Mouse (Mus musculus) limb, embryonic 15.5 days (tissue): Measurements from ENCODE around the gene 4933405L10Rik. TPM values are rescaled to one million over a fixed set of nuclear protein-coding genes. Genes with fewer than 3 reads are reported as not detected.

Experiments
- ATAC-seq: fragments of 200-750 bp; cut with Nextera tagmentation; 2 replicates; pipeline ENCODE4 v1.8.0; 2017; ENCODE audit warnings: low read depth, moderate TSS enrichment; ENCODE audit not compliant: insufficient number of reproducible peaks, low FRiP score, low TSS enrichment
- H3K27ac ChIP-seq: fragments of 300-500 bp; sonication (generic); 2 replicates; pipeline ENCODE4 v1.5.1; 2015; ENCODE audit warnings: moderate library complexity, mild to moderate bottlenecking, inconsistent platforms
- H3K27me3 ChIP-seq: fragments of 300-500 bp; sonication (generic); 2 replicates; pipeline ENCODE4 v1.6.1; 2015; ENCODE audit warnings: inconsistent platforms
- H3K36me3 ChIP-seq: fragments of 300-500 bp; sonication (generic); 2 replicates; pipeline ENCODE4 v1.6.1; 2015; ENCODE audit warnings: inconsistent platforms
- H3K4me1 ChIP-seq: fragments of 300-500 bp; sonication (generic); 2 replicates; pipeline ENCODE4 v1.6.1; 2015; ENCODE audit warnings: inconsistent platforms
- H3K4me2 ChIP-seq: fragments of 300-500 bp; sonication (generic); 2 replicates; pipeline ENCODE4 v1.6.1; 2015; ENCODE audit warnings: mild to moderate bottlenecking, inconsistent platforms
- H3K4me3 ChIP-seq: fragments of 300-500 bp; sonication (generic); 2 replicates; pipeline ENCODE4 v1.5.1; 2015; ENCODE audit warnings: mild to moderate bottlenecking, inconsistent platforms
- H3K9ac ChIP-seq: fragments of 300-500 bp; sonication (generic); 2 replicates; pipeline ENCODE4 v1.6.1; 2015; ENCODE audit warnings: inconsistent platforms
- H3K9me3 ChIP-seq: fragments of 300-500 bp; sonication (generic); 2 replicates; pipeline ENCODE4 v1.6.1; 2016; ENCODE audit warnings: inconsistent platforms
- WGBS: fragments of 180-500 bp; shearing (Covaris S2); methylation state at CpG from one replicate; pipeline ENCODE4 v1.1.7; 2015; 5-methylcytosine and 5-hydroxymethylcytosine counted together
- polyA plus RNA-seq: library from polyadenylated mRNA; unstranded; fragments of >200 nt; fragmentation: Nextera tagmentation; extraction: Ambion mirVana; gene quantifications from 2 replicates; pipeline ENCODE4 v1.2.1, GENCODE M21; 2015

4933405L10Rik gene
- polyA plus RNA-seq, 1 experiment from 2014 or later = 0.12 TPM

DNA sequence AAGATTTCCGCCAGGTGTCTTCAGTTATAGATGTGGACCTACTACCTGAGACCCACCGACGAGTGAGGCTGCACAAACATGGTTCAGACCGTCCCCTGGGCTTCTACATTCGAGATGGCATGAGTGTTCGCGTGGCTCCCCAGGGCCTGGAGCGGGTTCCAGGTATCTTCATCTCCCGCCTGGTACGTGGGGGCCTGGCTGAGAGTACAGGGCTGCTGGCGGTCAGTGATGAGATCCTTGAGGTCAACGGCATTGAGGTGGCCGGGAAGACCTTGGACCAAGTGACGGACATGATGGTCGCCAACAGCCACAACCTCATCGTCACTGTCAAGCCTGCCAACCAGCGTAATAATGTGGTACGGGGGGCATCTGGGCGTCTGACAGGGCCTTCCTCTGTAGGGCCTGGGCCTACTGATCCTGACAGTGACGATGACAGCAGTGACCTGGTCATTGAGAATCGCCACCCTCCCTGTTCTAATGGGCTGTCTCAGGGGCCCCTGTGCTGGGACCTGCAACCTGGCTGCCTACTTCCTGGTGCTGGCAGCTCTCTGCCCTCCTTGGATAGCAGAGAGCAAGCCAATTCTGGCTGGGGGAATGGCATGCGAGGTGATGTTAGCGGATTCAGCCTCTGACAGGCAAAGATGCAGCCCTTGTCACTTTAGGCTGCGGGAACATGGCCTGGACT is 4.6 kb upstream of the 4933405L10Rik start:
- no peaks in the 10 kb centered on the region for H3K9me3 ChIP-seq
- no peak overlapping the region for H3K27ac ChIP-seq
- H3K4me3 ChIP-seq = no peak overlapping the region
- WGBS = 92% methylated on average over 24 of the region's 24 CpGs
- H3K4me1 ChIP-seq = peaks cover 39% of the 10 kb centered on the region
- H3K27me3 ChIP-seq = no peaks in the 10 kb centered on the region
- peaks cover 39% of the 10 kb centered on the region for H3K36me3 ChIP-seq
- no peak overlapping the region for H3K9ac ChIP-seq
- no peak overlapping the region for H3K4me2 ChIP-seq
- ATAC-seq = no peak

GRCm38 (mm10) chr8:105704146-105704812 is 3.2 kb upstream of the 4933405L10Rik start:
- Histone ChIP-seq H3K4me1 (peaks cover 43% of the 10 kb centered on the region), H3K4me3 (no peak overlapping the region), H3K36me3 (peaks cover 28% of the 10 kb centered on the region), H3K27me3 (no peaks in the 10 kb centered on the region), H3K27ac (no peak overlapping the region), H3K4me2 (no peak overlapping the region), H3K9ac (no peak overlapping the region), H3K9me3 (no peaks in the 10 kb centered on the region)
- ATAC-seq = no peak
- WGBS = 93% methylated on average over 34 of the region's 34 CpGs

DNA sequence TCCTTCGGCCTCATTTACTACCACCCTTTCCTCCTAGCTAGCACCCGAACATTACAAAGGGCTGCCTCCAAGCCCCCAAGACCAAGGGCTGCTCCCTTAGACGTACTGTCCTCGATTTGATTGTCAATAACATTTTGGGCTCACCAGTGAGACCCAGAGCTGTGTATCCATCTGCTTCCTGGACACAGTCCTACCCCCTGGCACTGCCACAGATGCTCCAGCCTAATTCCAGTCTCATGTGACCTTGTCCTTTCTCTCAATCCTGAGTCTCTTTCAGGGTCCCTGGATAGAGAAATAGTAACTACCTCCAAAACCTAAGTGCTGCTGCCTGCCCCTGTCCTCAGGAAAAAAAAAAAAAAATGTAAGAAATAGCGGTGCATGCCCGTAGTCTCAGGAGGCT is 2.5 kb upstream of the 4933405L10Rik start:
- no peak overlapping the region for H3K4me3 ChIP-seq
- no peaks in the 10 kb centered on the region for H3K27me3 ChIP-seq
- H3K9me3 ChIP-seq = no peaks in the 10 kb centered on the region
- H3K36me3 ChIP-seq = peaks cover 25% of the 10 kb centered on the region
- 88% methylated on average over 6 of the region's 6 CpGs for WGBS
- ATAC-seq = no peak
- H3K4me1 ChIP-seq = peaks cover 37% of the 10 kb centered on the region
- no peak overlapping the region for H3K9ac ChIP-seq
- H3K4me2 ChIP-seq = no peak overlapping the region
- no peak overlapping the region for H3K27ac ChIP-seq

DNA sequence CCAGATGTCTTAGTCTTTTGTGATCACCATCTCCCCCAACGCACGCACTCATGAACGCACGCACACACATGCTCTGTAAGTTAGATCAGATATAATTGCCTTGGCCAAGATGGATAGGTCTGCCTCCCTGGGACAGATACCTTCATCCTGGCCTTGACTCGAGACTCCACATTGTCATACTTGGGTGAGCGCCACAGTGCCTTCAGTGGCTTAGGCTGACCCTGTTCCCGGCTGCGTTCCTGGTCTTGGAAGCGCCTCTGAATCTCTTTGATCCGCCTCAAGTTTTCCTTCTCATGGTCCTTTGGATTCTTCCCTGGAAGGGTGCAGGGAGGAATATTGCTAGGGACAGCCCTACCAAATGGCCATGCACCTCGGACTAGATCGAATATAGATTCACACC is 1.0 kb upstream of the 4933405L10Rik start:
- 85% methylated on average over 12 of the region's 12 CpGs for WGBS
- Histone ChIP-seq H3K9ac (peak overlapping the region; percentile 14; the same call in 1 of the 2 replicates), H3K36me3 (peaks cover 25% of the 10 kb centered on the region), H3K27ac (no peak overlapping the region), H3K4me3 (peak overlapping the region; percentile 81), H3K4me1 (peaks cover 31% of the 10 kb centered on the region), H3K4me2 (peak overlapping the region; percentile 97), H3K9me3 (no peaks in the 10 kb centered on the region), H3K27me3 (no peaks in the 10 kb centered on the region)
- no peak for ATAC-seq

DNA sequence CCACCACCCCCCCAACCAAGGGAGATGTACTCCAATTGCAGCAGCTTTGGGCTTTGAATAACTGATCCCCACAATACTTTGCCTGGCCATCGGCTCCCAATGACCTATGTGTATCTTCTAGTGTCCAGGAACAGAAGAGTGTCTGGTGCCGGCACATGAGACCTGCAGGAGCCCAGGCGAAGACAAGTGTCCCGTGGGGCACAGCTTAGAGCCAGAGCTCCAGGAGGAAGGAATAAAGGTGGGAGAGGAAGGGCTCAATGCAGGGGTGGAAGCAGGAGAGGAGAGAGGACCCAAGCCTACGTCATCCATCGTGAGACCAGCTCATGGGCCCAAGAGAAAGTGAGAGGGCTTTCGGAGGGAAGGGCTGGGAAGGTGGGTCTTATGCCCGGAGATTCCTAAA is 1.2 kb downstream of the 4933405L10Rik start:
- no peaks in the 10 kb centered on the region for H3K9me3 ChIP-seq
- no peak overlapping the region for H3K4me3 ChIP-seq
- H3K27ac ChIP-seq = no peak overlapping the region
- no peaks in the 10 kb centered on the region for H3K27me3 ChIP-seq
- 92% methylated on average over 8 of the region's 8 CpGs for WGBS
- peaks cover 21% of the 10 kb centered on the region for H3K4me1 ChIP-seq
- no peak overlapping the region for H3K9ac ChIP-seq
- no peak overlapping the region for H3K4me2 ChIP-seq
- H3K36me3 ChIP-seq = peaks cover 13% of the 10 kb centered on the region
- no peak for ATAC-seq

- ATAC-seq = no peak
Observed at GRCm38 (mm10) chr8:105709317-105709716, 1.9 kb downstream of the 4933405L10Rik start.

DNA sequence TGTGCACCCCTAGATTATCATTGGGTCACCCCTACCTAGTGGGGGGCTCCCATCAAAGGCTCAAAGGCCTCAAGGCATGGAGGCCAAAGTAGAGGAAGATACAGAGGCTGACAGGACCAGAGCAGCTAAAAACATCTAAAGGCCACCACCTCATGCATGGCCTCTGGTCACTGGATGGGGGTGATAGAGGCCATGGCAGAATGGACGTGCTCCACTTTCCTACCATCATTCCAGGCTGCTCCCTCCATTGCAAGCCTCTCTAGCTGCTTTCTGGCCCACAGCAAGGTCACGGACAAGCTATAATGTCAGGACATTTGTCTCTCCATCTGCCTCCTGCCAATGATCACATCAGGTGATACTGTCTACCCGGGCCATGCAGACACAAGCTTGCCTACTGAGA is 4.8 kb downstream of the 4933405L10Rik start:
- WGBS = 90% methylated on average over 3 of the region's 3 CpGs
- H3K27ac ChIP-seq = no peak overlapping the region
- ATAC-seq = no peak
- H3K27me3 ChIP-seq = no peaks in the 10 kb centered on the region
- H3K4me1 ChIP-seq = peaks cover 11% of the 10 kb centered on the region
- no peak overlapping the region for H3K9ac ChIP-seq
- peaks cover 10% of the 10 kb centered on the region for H3K36me3 ChIP-seq
- H3K4me3 ChIP-seq = no peak overlapping the region
- H3K9me3 ChIP-seq = no peaks in the 10 kb centered on the region
- no peak overlapping the region for H3K4me2 ChIP-seq

More at GRCm38 (mm10) chr8:105709317-105709716, 1.9 kb downstream of the 4933405L10Rik start:
- 79% methylated on average over 12 of the region's 14 CpGs for WGBS
- Histone ChIP-seq H3K36me3 (peaks cover 7% of the 10 kb centered on the region), H3K27ac (no peak overlapping the region), H3K4me3 (no peak overlapping the region), H3K4me2 (no peak overlapping the region), H3K9ac (no peak overlapping the region), H3K27me3 (no peaks in the 10 kb centered on the region), H3K4me1 (peaks cover 21% of the 10 kb centered on the region), H3K9me3 (no peaks in the 10 kb centered on the region)

DNA sequence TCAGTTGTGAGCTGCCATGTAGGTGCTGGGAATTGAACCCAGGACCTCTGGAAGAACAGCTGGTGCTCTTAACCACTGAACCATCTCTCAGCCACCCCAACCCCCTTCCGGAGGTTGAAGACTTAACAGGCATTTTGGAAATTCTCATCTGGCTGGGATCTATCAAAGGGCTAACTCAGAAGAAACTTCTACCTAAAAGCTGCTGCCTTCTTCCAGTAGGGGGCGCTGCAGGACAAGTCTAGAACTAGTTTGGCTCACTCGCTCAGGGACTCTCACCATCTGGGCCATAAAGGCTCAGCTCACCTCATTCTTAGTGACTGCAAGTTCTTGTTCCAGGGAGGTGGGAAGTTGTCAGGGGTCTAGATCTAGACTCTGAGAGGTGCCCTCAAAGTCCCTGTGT is 6.7 kb downstream of the 4933405L10Rik start:
- Histone ChIP-seq H3K9me3 (no peaks in the 10 kb centered on the region), H3K9ac (no peak overlapping the region), H3K4me3 (no peak overlapping the region), H3K4me2 (no peak overlapping the region), H3K36me3 (peaks cover 10% of the 10 kb centered on the region), H3K27me3 (no peaks in the 10 kb centered on the region), H3K4me1 (0 out of 2 replicates have a peak, but pooled peaks cover 3% of the 10 kb centered on the region), H3K27ac (no peak overlapping the region)
- peak; percentile 40; the same call in 1 of the 2 replicates for ATAC-seq
- 5% methylated on average over 3 of the region's 3 CpGs for WGBS

DNA sequence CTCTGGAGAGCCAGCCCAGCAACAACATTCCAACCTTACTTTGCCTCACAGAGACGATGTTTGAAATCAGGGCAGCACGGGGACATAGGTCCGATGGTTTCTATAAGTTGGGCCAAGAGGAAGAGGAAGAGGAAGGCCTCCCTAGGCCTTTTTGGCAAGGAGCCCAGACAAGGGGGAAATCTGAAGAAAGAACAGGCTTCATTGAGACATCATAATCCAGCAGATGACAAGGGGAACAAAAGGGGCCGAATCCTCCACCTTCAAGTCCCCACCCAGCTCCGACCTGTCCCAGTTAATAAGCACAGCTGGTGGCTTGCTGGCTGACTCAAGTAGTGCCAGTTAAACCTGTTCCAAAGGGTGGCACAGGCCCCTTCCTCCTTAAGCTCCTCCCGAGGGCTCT is 7.6 kb downstream of the 4933405L10Rik start:
- H3K4me1 ChIP-seq = 0 out of 2 replicates have a peak, but pooled peaks cover 3% of the 10 kb centered on the region
- WGBS = 62% methylated on average over 6 of the region's 6 CpGs
- H3K4me2 ChIP-seq = no peak overlapping the region
- peaks cover 10% of the 10 kb centered on the region for H3K36me3 ChIP-seq
- 0 out of 2 replicates have a peak, but pooled peaks have one; percentile 37 for ATAC-seq
- H3K27me3 ChIP-seq = no peaks in the 10 kb centered on the region
- no peaks in the 10 kb centered on the region for H3K9me3 ChIP-seq
- peak overlapping the region; percentile 68; the same call in 1 of the 2 replicates for H3K27ac ChIP-seq
- H3K4me3 ChIP-seq = no peak overlapping the region
- H3K9ac ChIP-seq = no peak overlapping the region

DNA sequence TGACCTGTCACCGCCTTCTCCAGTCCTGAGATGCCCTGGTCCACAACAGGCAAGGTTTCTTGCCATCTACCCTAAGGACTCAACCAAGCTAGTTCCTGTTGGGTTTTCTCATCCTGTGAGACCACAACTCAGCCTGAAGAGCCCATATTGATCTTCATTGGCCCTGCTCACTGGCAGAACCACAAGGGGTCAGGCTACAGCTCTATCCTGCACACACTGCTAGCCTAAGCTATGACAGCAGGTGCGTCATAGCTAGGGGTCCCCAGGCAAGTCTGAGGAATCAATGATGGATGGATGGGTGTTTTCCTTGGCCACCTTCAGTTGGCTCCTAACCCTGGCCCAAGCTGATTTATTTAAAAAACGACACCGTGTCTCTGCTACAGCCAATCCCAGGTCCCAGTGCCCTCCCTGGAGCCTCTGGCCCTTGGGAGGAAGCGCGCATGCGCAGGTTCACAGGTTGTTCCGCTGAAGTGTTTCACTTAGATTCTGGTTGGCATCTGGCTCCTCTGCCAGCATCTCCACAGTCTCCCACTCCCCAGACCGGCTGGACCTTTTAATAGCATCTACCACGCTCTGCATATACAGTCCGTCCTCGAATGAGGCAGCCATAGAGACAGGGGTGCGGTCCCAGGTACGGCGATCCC is 9.0 kb downstream of the 4933405L10Rik start:
- no peak overlapping the region for H3K4me2 ChIP-seq
- no peak for ATAC-seq
- 89% methylated on average over 15 of the region's 15 CpGs for WGBS
- H3K36me3 ChIP-seq = peaks cover 13% of the 10 kb centered on the region
- no peaks in the 10 kb centered on the region for H3K9me3 ChIP-seq
- no peak overlapping the region for H3K4me3 ChIP-seq
- no peak overlapping the region for H3K27ac ChIP-seq
- H3K27me3 ChIP-seq = no peaks in the 10 kb centered on the region
- H3K4me1 ChIP-seq = 0 out of 2 replicates have a peak, but pooled peaks cover 3% of the 10 kb centered on the region
- H3K9ac ChIP-seq = no peak overlapping the region

DNA sequence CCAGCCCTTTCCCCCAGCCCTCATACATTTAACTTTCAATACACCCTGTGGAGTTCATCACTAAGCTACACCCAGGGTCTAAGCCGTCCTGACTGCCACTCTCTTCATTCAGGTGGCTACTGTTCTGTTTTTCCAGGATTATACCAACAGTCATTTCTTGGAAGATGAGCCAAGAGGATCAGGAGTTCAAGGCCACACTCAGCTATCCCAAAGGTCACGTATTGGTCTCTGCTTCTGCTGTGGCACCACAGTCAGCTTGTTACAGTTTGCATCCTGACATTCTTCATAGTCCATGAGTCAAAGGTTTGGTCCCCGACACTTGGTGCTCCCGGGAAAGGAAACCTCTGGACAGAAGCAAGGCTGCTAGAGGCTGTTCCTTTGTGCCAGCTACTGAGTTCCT is 12.2 kb downstream of the 4933405L10Rik start:
- 91% methylated on average over 4 of the region's 4 CpGs for WGBS
- H3K4me1 ChIP-seq = 0 out of 2 replicates have a peak, but pooled peaks cover 3% of the 10 kb centered on the region
- H3K27me3 ChIP-seq = no peaks in the 10 kb centered on the region
- no peak overlapping the region for H3K4me2 ChIP-seq
- no peak overlapping the region for H3K9ac ChIP-seq
- no peak for ATAC-seq
- no peak overlapping the region for H3K4me3 ChIP-seq
- H3K27ac ChIP-seq = no peak overlapping the region
- H3K9me3 ChIP-seq = no peaks in the 10 kb centered on the region
- peaks cover 22% of the 10 kb centered on the region for H3K36me3 ChIP-seq

- Histone ChIP-seq H3K4me2 (no peak overlapping the region), H3K9ac (no peak overlapping the region), H3K9me3 (no peaks in the 10 kb centered on the region), H3K4me1 (no peaks in the 10 kb centered on the region), H3K27me3 (no peaks in the 10 kb centered on the region), H3K27ac (no peak overlapping the region), H3K4me3 (no peak overlapping the region), H3K36me3 (peaks cover 31% of the 10 kb centered on the region)
- WGBS = 94% methylated on average over 9 of the region's 9 CpGs
- no peak for ATAC-seq
Observed at GRCm38 (mm10) chr8:105722861-105723260, 15.4 kb downstream of the 4933405L10Rik start.
